Mouse (Mus musculus) thymus, adult 2 months (tissue): ENCODE measurements around the gene Acadvl.

Experiments
- CTCF ChIP-seq: fragments of 200-500 bp; IDR thresholded peaks from 2 replicates; pipeline ENCODE4 v1.5.1; 2012; ENCODE audit warnings: mild to moderate bottlenecking, control low read depth, low read length, moderate library complexity, borderline replicate concordance; ENCODE audit not compliant: control insufficient read depth, poor library complexity, insufficient read depth; ENCODE audit errors: extremely low read depth
- POLR2A ChIP-seq: fragments of 200-500 bp; IDR thresholded peaks from 2 replicates; pipeline ENCODE4 v1.6.1; 2012; ENCODE audit warnings: mild to moderate bottlenecking, low read length, control low read depth, moderate library complexity; ENCODE audit not compliant: control insufficient read depth, poor library complexity, insufficient read depth; ENCODE audit errors: extremely low read depth

GRCm38 (mm10) chr11:70023481-70024150 lies 8.4 kb upstream of the Acadvl start:
- no peak for TF ChIP-seq POLR2A
- TF ChIP-seq CTCF = no peak
